Mouse (Mus musculus): ENCODE data around the gene Xrcc1.

GRCm38 (mm10) chr7:24608017-24608416 lies 61.9 kb downstream of the Xrcc1 start:
- TF ChIP-seq POLR2A (IDR thresholded peaks at IDR 0.05; ENCODE audit: low read depth, low read length) (no peak), CTCF (IDR thresholded peaks at IDR 0.05; ENCODE audit: extremely low read depth, insufficient read depth, insufficient read length, insufficient replicate concordance) (no peak)

All from spleen, adult 2 months (tissue).